Mouse (Mus musculus): Measurements from ENCODE around the gene Rnf39. TPM values are rescaled to one million over a fixed set of nuclear protein-coding genes. Genes with fewer than 3 reads are reported as not detected.
"Not testable (repeated sequence)": the region's sequence is repeated elsewhere in the genome, so short reads cannot be mapped to it uniquely, and the experiment has no call there.

Gene Rnf39
- polyA plus RNA-seq, 1 experiment from 2014 or later: 6.8 TPM

DNA sequence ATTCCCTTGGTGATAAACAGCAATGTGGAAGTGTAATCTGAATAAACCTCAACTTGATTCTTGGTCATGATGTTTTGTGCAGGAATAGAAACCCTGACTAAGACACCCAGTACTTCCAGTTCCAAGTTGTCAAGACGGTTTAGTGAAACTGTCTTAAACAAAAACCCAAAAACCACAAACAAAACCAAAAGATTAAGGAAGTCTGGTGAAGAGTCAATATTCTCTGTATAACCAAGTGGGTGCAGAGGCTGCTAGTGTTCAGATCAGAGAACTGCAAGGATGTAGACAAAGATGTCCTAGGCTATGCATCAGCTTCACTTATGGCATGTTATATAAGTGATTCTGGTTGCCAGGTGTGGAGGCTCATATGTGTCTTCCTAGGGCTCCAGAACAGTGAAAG lies 24.2 kb downstream of the Rnf39 start:
- WGBS: 73% methylated on average over 1 of the region's 1 CpGs
- no peak overlapping the region for H3K27ac ChIP-seq
- H3K4me3 ChIP-seq: no peak overlapping the region
- no peaks in the 10 kb centered on the region for H3K27me3 ChIP-seq
- H3K9me3 ChIP-seq: no peaks in the 10 kb centered on the region
- no peaks in the 10 kb centered on the region for H3K36me3 ChIP-seq
- no peak overlapping the region for H3K4me2 ChIP-seq
- no peak for ATAC-seq (ENCODE audit: insufficient number of reproducible peaks, low FRiP score, low TSS enrichment, low read depth)
- H3K9ac ChIP-seq: no peak overlapping the region
- H3K4me1 ChIP-seq: no peaks in the 10 kb centered on the region

DNA sequence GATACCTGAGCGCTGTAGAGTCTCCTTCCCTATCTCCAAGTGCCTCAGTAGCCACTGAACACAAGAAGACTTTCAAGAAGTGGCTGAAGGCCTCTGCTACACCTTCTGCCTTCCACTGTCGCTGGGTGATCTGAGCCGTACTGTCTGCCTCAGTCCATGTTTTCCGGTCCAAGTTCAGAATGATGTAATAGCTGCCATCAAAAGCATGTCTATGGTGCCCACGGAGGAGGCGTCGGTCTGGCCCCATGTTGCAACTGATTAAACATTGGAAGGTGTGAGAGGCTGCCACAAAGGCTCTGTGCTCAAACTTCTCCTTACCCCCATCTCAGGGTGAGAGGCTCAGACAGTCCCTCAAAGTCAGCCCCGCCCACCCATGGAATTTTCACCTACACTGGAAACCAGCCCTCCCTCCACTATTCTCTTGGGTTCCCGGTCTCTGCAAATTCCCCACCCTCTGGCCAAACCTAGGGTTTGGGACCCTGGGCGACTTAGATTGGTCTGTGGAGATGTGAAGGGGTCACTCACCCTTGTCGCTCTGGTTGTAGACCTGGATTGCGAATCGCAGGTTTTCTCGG lies 27.7 kb downstream of the Rnf39 start:
- Histone ChIP-seq H3K9ac (no peak overlapping the region), H3K27me3 (no peaks in the 10 kb centered on the region), H3K36me3 (no peaks in the 10 kb centered on the region), H3K9me3 (no peaks in the 10 kb centered on the region), H3K4me2 (no peak overlapping the region), H3K4me1 (no peaks in the 10 kb centered on the region), H3K27ac (no peak overlapping the region), H3K4me3 (no peak overlapping the region)
- no peak for ATAC-seq (ENCODE audit: insufficient number of reproducible peaks, low FRiP score, low TSS enrichment, low read depth)
- 81% methylated on average over 14 of the region's 14 CpGs for WGBS

- Histone ChIP-seq H3K9me3 (no peaks in the 10 kb centered on the region), H3K27ac (no peak overlapping the region), H3K9ac (no peak overlapping the region), H3K4me1 (no peaks in the 10 kb centered on the region), H3K4me3 (no peak overlapping the region), H3K4me2 (no peak overlapping the region), H3K36me3 (no peaks in the 10 kb centered on the region), H3K27me3 (no peaks in the 10 kb centered on the region)
- ATAC-seq (ENCODE audit: insufficient number of reproducible peaks, low FRiP score, low TSS enrichment, low read depth): no peak
- 80% methylated on average over 6 of the region's 6 CpGs for WGBS
These were observed 28.6 kb downstream of the Rnf39 start for GRCm38 (mm10) chr17:36971172-36971850.

GRCm38 (mm10) chr17:36972791-36973190 lies 30.1 kb downstream of the Rnf39 start:
- no peak for ATAC-seq (ENCODE audit: insufficient number of reproducible peaks, low FRiP score, low TSS enrichment, low read depth)
- Histone ChIP-seq H3K36me3 (no peaks in the 10 kb centered on the region), H3K4me2 (no peak overlapping the region), H3K9ac (no peak overlapping the region), H3K4me1 (no peaks in the 10 kb centered on the region), H3K27ac (no peak overlapping the region), H3K27me3 (no peaks in the 10 kb centered on the region), H3K9me3 (no peaks in the 10 kb centered on the region), H3K4me3 (no peak overlapping the region)
- WGBS: 75% methylated on average over 3 of the region's 3 CpGs

- Histone ChIP-seq H3K36me3 (no peaks in the 10 kb centered on the region), H3K27me3 (no peaks in the 10 kb centered on the region), H3K4me1 (no peaks in the 10 kb centered on the region), H3K9ac (no peak overlapping the region), H3K9me3 (no peaks in the 10 kb centered on the region), H3K4me2 (no peak overlapping the region), H3K4me3 (no peak overlapping the region), H3K27ac (no peak overlapping the region)
- WGBS: 68% methylated on average over 8 of the region's 8 CpGs
- ATAC-seq (ENCODE audit: insufficient number of reproducible peaks, low FRiP score, low TSS enrichment, low read depth): no peak
These were observed 30.6 kb downstream of the Rnf39 start for GRCm38 (mm10) chr17:36973271-36973787.

DNA sequence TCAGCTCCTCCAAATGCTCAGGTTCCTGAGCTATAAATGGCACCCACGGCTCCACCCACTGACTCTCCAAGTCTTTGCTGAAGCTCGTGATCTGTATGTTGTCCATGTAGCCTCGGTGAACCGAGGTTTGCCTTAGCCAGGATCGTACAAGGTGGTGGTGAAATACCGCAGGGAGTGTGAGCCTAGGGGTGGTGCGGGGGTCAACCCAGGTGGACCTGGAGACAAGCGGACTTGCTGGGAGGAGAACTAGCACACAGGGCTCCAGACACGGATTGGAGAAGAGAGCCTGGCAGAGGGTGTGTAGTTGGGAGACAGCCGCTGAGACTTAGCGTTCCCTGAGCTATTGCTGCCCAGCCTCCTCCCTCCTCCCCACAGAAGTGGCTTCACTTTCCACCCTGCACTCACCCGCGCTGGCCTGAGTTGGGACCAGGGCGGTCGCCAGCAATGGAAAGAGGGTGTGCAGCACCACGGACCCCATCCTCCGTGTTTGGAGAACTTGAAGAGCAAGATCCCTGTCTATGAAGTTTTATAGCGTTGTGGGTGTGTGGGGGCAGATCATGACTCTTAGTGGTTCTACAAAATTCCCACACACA lies 38.6 kb downstream of the Rnf39 start, which contains the start of gene 2410137M14Rik:
2410137M14Rik (minus strand) TSS at position 17 of the 593 bp plus-strand sequence.
- 8% methylated on average over 18 of the region's 18 CpGs for WGBS
- Histone ChIP-seq H3K4me2 (peak within 1 kb of the TSS; percentile 34), H3K4me3 (0 out of 2 replicates have a peak within 1 kb of the TSS, but pooled peaks have one; percentile 4), H3K27me3 (0 out of 2 replicates have a peak, but pooled peaks cover under 1% of the 10 kb centered on the region), H3K4me1 (0 out of 2 replicates have a peak, but pooled peaks cover 5% of the 10 kb centered on the region), H3K9me3 (no peaks in the 10 kb centered on the region), H3K36me3 (no peaks in the 10 kb centered on the region), H3K9ac (no peak within 1 kb of the TSS), H3K27ac (no peak within 1 kb of the TSS)
- ATAC-seq (ENCODE audit: insufficient number of reproducible peaks, low FRiP score, low TSS enrichment, low read depth): no peak

DNA sequence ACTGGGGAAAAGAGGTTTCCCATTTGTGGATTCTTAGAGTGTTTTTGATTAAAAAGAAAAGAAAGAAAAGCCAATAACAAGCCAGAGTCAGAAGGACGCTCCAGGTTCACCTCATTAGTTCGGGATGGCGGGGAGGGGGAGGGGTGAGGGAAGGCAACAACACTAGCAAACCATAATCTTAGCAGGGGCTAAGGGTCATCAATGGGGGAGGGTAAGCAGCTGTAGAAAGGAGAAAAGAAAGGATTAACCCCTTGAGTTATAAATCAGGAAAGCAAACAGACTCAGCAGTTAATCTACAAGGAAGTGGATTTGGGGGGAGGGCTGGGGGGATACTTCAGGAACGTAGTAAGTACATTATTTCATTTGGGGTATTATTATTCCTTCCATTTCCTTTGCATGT lies 39.1 kb downstream of the Rnf39 start:
- no peak overlapping the region for H3K9ac ChIP-seq
- whole genome bisulfite sequencing: 4% methylated on average over 4 of the region's 4 CpGs
- H3K4me2 ChIP-seq: peak overlapping the region; percentile 34
- no peak overlapping the region for H3K4me3 ChIP-seq
- H3K9me3 ChIP-seq: no peaks in the 10 kb centered on the region
- no peak overlapping the region for H3K27ac ChIP-seq
- H3K27me3 ChIP-seq: peaks cover 4% of the 10 kb centered on the region; the same call in 1 of the 2 replicates
- ATAC-seq (ENCODE audit: insufficient number of reproducible peaks, low FRiP score, low TSS enrichment, low read depth): no peak
- H3K4me1 ChIP-seq: 0 out of 2 replicates have a peak, but pooled peaks cover 5% of the 10 kb centered on the region
- H3K36me3 ChIP-seq: no peaks in the 10 kb centered on the region

GRCm38 (mm10) chr17:36982253-36983155 lies 39.8 kb downstream of the Rnf39 start:
- peaks cover 5% of the 10 kb centered on the region; the same call in 1 of the 2 replicates for H3K27me3 ChIP-seq
- WGBS: 34% methylated on average over 5 of the region's 5 CpGs
- H3K36me3 ChIP-seq: no peaks in the 10 kb centered on the region
- no peak overlapping the region for H3K27ac ChIP-seq
- no peak overlapping the region for H3K4me2 ChIP-seq
- ATAC-seq (ENCODE audit: insufficient number of reproducible peaks, low FRiP score, low TSS enrichment, low read depth): no peak
- H3K9me3 ChIP-seq: no peaks in the 10 kb centered on the region
- no peak overlapping the region for H3K9ac ChIP-seq
- H3K4me1 ChIP-seq: 0 out of 2 replicates have a peak, but pooled peaks cover 5% of the 10 kb centered on the region
- no peak overlapping the region for H3K4me3 ChIP-seq

GRCm38 (mm10) chr17:36988475-36988874 lies 45.8 kb downstream of the Rnf39 start:
- no peaks in the 10 kb centered on the region for H3K36me3 ChIP-seq
- no peak overlapping the region for H3K9ac ChIP-seq
- 0 out of 2 replicates have a peak, but pooled peaks cover 3% of the 10 kb centered on the region for H3K4me1 ChIP-seq
- ATAC-seq (ENCODE audit: insufficient number of reproducible peaks, low FRiP score, low TSS enrichment, low read depth): peak; percentile 35; the same call in 1 of the 2 replicates
- H3K27ac ChIP-seq: no peak overlapping the region
- 0 out of 2 replicates have a peak overlapping the region, but pooled peaks have one; percentile 3 for H3K4me3 ChIP-seq
- H3K27me3 ChIP-seq: peaks cover 31% of the 10 kb centered on the region
- no peaks in the 10 kb centered on the region for H3K9me3 ChIP-seq
- 8% methylated on average over 24 of the region's 24 CpGs for WGBS
- peak overlapping the region; percentile 27; the same call in 1 of the 2 replicates for H3K4me2 ChIP-seq

GRCm38 (mm10) chr17:36989437-36989836 lies 46.7 kb downstream of the Rnf39 start, which contains the start of gene H2-M5:
TSS of gene H2-M5 (minus strand) at chr17:36989537.
- no peaks in the 10 kb centered on the region for H3K36me3 ChIP-seq
- no peak within 1 kb of the TSS for H3K27ac ChIP-seq
- H3K9me3 ChIP-seq: no peaks in the 10 kb centered on the region
- no peak for ATAC-seq (ENCODE audit: insufficient number of reproducible peaks, low FRiP score, low TSS enrichment, low read depth)
- WGBS: 27% methylated on average over 5 of the region's 5 CpGs
- H3K27me3 ChIP-seq: peaks cover 31% of the 10 kb centered on the region
- 0 out of 2 replicates have a peak within 1 kb of the TSS, but pooled peaks have one; percentile 3 for H3K4me3 ChIP-seq
- H3K4me1 ChIP-seq: 0 out of 2 replicates have a peak, but pooled peaks cover 3% of the 10 kb centered on the region
- no peak within 1 kb of the TSS for H3K9ac ChIP-seq
- peak within 1 kb of the TSS; percentile 27; the same call in 1 of the 2 replicates for H3K4me2 ChIP-seq

- H3K4me3 ChIP-seq; H3K4me2 ChIP-seq; H3K27ac ChIP-seq; H3K9ac ChIP-seq; ATAC-seq (ENCODE audit: insufficient number of reproducible peaks, low FRiP score, low TSS enrichment, low read depth); H3K4me1 ChIP-seq; H3K9me3 ChIP-seq; H3K36me3 ChIP-seq: not testable (repeated sequence)
- peaks cover 31% of the 10 kb centered on the region for H3K27me3 ChIP-seq
- WGBS: 91% methylated on average over 6 of the region's 6 CpGs
These were observed 47.9 kb downstream of the Rnf39 start for GRCm38 (mm10) chr17:36990630-36991029.
